Mouse (Mus musculus) forebrain, embryonic 15.5 days (tissue): Measurements from ENCODE around the gene Pigo. TPM values are rescaled to one million over a fixed set of nuclear protein-coding genes. Genes with fewer than 3 reads are reported as not detected.

Experiments used
- ATAC-seq: fragments of 200-750 bp; cut with Nextera tagmentation; replicated peaks from 2 replicates; pipeline ENCODE4 v1.8.0; 2017; ENCODE audit warnings: mild to moderate bottlenecking, moderate TSS enrichment, moderate library complexity
- H3K27ac ChIP-seq: fragments of 300-500 bp; sonication (generic); replicated peaks from 2 replicates; pipeline ENCODE4 v1.5.1; 2015; ENCODE audit warnings: mild to moderate bottlenecking, inconsistent platforms
- H3K27me3 ChIP-seq: fragments of 300-500 bp; sonication (generic); 2 replicates; pipeline ENCODE4 v1.6.1; 2015; ENCODE audit warnings: inconsistent platforms
- H3K36me3 ChIP-seq: fragments of 300-500 bp; sonication (generic); 2 replicates; pipeline ENCODE4 v1.6.1; 2015; ENCODE audit warnings: mild to moderate bottlenecking, inconsistent platforms
- H3K4me1 ChIP-seq: fragments of 300-500 bp; sonication (generic); 2 replicates; pipeline ENCODE4 v1.6.1; 2015; ENCODE audit warnings: inconsistent platforms
- H3K4me2 ChIP-seq: fragments of 300-500 bp; sonication (generic); replicated peaks from 2 replicates; pipeline ENCODE4 v1.6.1; 2015; ENCODE audit warnings: mild to moderate bottlenecking, inconsistent platforms
- H3K4me3 ChIP-seq: fragments of 300-500 bp; sonication (generic); 2 replicates; pipeline ENCODE4 v1.5.1; 2015; ENCODE audit warnings: mild to moderate bottlenecking, inconsistent platforms
- H3K9ac ChIP-seq: fragments of 300-500 bp; sonication (generic); replicated peaks from 2 replicates; pipeline ENCODE4 v1.6.1; 2015; ENCODE audit warnings: mild to moderate bottlenecking, inconsistent platforms
- H3K9me3 ChIP-seq: fragments of 300-500 bp; sonication (generic); 2 replicates; pipeline ENCODE4 v1.6.1; 2016; ENCODE audit warnings: inconsistent platforms
- WGBS: fragments of 180-500 bp; shearing (Covaris S2); methylation state at CpG from one replicate; pipeline ENCODE4 v1.1.7; 2015; ENCODE audit warnings: mixed read lengths; 5-methylcytosine and 5-hydroxymethylcytosine counted together
- polyA plus RNA-seq: library from polyadenylated mRNA; unstranded; fragments of >200 nt; fragmentation: Nextera tagmentation; extraction: Ambion mirVana; gene quantifications from 2 replicates; pipeline ENCODE4 v1.2.1, GENCODE M21; 2015

Gene Pigo
- polyA plus RNA-seq, 1 experiment from 2014 or later = 23.2 TPM

DNA sequence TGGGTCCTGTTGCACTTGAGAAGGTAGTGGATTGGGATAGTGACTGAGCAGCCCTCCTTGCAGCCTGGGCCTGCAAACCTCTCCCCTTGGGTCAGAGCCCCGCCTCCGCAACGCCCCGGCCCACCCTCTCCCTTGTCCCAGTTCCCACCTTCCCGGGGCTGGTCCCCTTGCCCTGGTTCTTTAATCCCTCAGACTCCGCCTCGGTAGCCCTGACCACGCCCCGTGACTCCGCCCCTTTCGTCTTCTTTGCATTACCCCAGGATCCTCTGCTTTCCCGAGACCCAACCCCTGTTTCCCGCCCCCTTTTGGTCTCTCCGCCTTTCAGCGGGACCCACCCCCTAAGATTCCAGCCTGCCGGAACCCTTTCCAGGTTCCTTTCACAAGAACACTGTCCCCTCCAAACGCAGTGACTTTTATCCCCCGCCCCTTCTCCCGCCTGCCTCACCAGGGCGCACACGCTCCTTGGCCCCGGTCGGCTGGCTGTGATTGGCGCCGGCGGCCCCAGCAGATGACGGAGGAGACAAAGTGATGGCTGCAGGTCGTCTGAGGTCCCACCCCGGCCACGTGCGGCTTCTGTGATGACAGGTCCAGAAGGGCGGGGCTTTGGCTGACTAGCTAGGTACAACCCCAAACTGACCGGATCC lies 20.2 kb upstream of the Pigo start, which contains the start of gene Fam214b:
Gene Fam214b, minus strand, starts transcription at position 562 of the 644 bp plus-strand sequence.
- H3K4me3 ChIP-seq = peak within 1 kb of the TSS; percentile 71
- H3K27ac ChIP-seq = peak within 1 kb of the TSS; percentile 93
- no peaks in the 10 kb centered on the region for H3K9me3 ChIP-seq
- peak within 1 kb of the TSS; percentile 66 for H3K9ac ChIP-seq
- peak; percentile 86 for ATAC-seq
- H3K36me3 ChIP-seq = no peaks in the 10 kb centered on the region
- H3K27me3 ChIP-seq = no peaks in the 10 kb centered on the region
- H3K4me1 ChIP-seq = peaks cover 35% of the 10 kb centered on the region
- H3K4me2 ChIP-seq = peak within 1 kb of the TSS; percentile 81
- 0% methylated on average over 33 of the region's 33 CpGs for WGBS

DNA sequence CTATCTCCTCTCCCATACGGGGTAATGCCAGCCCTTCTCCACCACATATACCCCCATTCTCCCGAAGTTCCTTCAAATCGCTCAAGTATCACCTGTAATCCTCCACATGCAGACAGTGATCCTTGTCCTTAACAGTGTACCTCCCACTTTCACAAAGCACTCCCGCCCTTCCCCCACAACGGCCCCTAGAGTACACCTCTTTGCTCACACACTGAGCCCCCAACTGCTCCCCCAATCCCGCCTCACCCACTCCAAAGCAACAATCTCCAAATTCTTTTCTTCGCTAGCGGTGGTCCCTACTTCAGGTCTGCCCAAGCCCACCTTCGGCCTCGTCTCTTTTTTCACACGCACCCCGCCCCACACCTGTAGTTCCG lies 19.7 kb upstream of the Pigo start:
- Histone ChIP-seq H3K27me3 (no peaks in the 10 kb centered on the region), H3K9me3 (no peaks in the 10 kb centered on the region), H3K36me3 (no peaks in the 10 kb centered on the region), H3K4me1 (peaks cover 39% of the 10 kb centered on the region), H3K9ac (peak overlapping the region; percentile 55), H3K4me2 (peak overlapping the region; percentile 81), H3K4me3 (peak overlapping the region; percentile 71), H3K27ac (peak overlapping the region; percentile 93)
- 2% methylated on average over 13 of the region's 13 CpGs for WGBS
- ATAC-seq = peak; percentile 8

DNA sequence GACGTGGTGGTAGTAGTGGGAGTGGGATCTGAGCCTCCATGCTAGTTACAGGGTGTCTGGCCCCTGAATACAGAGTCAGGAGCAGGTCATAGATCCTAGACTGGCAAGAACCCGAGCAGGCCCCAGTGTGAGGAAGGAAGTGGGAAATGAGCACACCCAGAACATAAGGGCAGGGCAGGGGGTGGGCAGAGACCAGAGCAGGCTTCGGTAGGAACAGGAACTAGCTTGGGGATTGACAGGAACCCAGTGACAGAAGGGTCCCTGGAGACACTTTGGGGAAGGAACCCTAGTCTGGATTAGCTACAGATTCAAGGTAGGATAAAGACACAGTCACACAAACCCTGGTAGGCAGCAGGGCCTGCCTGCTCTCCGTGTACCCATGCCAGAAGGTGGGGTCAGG lies 19.1 kb upstream of the Pigo start:
- Histone ChIP-seq H3K4me1 (peaks cover 40% of the 10 kb centered on the region), H3K27ac (peak overlapping the region; percentile 93), H3K9ac (peak overlapping the region; percentile 55), H3K27me3 (no peaks in the 10 kb centered on the region), H3K36me3 (no peaks in the 10 kb centered on the region), H3K4me3 (peak overlapping the region; percentile 71), H3K4me2 (peak overlapping the region; percentile 81), H3K9me3 (no peaks in the 10 kb centered on the region)
- WGBS = 3% methylated on average over 4 of the region's 4 CpGs
- ATAC-seq = no peak

DNA sequence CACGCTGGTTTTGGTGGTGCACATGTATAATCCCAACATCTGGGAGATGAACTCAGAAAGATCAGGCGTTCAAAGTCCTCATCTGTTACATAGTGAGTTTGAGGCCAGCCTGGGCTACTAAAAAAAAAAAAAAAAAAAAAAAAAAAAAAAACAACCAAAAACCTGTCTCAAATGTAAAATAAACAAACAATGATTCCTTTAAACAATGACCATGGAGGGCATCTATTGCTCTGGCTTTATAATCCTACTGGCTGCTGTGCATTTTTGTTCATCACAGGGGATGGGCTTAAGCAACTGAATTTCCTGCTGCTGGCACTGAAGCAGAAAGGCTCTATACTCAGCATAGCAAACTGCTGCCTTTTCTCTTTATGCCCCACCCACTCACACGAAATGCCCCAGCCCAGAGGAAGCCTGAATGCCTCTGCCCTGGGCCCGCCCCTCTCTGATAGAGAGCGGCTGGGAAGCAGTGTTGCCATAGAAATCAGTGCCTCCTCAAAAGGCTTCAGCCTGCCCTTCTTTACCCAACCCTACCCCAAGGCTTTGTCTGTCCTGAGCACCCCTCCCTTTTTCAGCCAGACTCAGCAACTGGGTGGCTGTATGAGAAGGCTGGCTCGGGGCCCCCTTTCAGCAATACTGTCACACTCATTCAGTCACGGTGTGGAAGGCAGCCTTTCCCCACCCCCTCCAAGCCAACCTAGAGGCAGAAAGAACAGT lies 18.2 kb upstream of the Pigo start:
- Histone ChIP-seq H3K36me3 (no peaks in the 10 kb centered on the region), H3K9me3 (no peaks in the 10 kb centered on the region), H3K27ac (peak overlapping the region; percentile 93), H3K4me3 (peak overlapping the region; percentile 71), H3K27me3 (no peaks in the 10 kb centered on the region), H3K4me2 (peak overlapping the region; percentile 81), H3K9ac (peak overlapping the region; percentile 55), H3K4me1 (peaks cover 48% of the 10 kb centered on the region)
- 5% methylated on average over 7 of the region's 7 CpGs for WGBS
- peak; percentile 53 for ATAC-seq

DNA sequence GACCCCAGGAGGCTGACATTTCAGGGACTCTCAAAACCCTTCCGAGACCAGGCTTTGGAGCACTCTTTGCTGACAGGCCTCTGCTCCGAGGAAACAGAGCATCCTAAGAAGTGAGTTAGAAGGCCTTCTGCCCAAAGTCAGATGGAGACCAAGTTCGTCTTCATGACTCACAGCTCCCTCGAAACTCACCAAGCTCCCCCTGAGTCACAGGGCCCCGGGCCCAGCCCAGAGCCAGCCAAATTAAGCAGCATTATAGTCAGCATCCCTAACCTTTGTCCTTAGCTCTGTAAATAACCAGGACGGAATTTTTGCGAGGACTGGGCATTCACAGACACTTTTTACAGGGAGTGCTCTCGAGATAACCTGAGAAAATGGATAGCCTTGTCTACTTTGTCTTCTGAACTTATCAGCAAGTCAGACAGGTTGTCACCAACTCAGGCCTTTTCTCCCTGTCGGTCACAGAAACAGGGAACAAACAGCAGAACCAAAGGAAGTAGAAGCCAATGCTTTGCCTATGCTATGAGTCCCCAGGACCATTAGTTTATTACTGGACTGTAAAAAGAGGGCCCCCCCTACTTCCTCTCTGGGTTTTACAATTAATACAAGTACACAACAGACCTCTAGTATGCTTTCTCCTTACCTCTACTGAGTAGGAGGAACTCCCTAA lies 15.4 kb upstream of the Pigo start:
- Histone ChIP-seq H3K4me1 (peaks cover 55% of the 10 kb centered on the region), H3K27ac (peak overlapping the region; percentile 35), H3K27me3 (no peaks in the 10 kb centered on the region), H3K4me3 (no peak overlapping the region), H3K9ac (no peak overlapping the region), H3K4me2 (no peak overlapping the region), H3K36me3 (peaks cover 8% of the 10 kb centered on the region), H3K9me3 (no peaks in the 10 kb centered on the region)
- ATAC-seq = no peak
- 69% methylated on average over 9 of the region's 9 CpGs for WGBS

DNA sequence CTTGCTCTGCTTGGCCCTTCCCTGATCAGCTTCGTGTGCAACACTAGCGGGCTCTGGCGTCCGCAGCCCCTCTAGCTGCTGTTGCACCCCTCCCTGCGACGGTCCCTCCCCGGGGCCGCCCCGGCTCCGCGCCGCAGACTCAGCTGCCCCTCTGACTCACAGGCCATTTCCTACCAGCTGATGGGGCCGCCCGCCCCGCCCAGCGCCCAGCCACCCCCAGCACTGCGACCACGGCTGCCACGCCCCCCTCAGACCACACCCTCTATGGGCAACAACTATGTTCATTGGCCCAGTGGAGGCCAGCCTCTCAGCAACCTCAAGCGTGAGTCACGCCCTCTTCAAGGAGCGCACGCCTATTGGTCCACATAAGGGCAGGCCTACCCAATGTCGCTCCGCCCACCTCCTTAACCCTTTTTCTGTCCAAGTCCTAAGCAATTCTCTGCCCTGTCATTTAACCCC lies 14.5 kb upstream of the Pigo start:
- Histone ChIP-seq H3K27ac (peak overlapping the region; percentile 78), H3K4me3 (peak overlapping the region; percentile 81), H3K9me3 (no peaks in the 10 kb centered on the region), H3K4me1 (peaks cover 54% of the 10 kb centered on the region), H3K9ac (peak overlapping the region; percentile 62), H3K27me3 (no peaks in the 10 kb centered on the region), H3K36me3 (peaks cover 17% of the 10 kb centered on the region), H3K4me2 (peak overlapping the region; percentile 71)
- WGBS = under 1% methylated on average over 25 of the region's 25 CpGs
- ATAC-seq = peak; percentile 97

DNA sequence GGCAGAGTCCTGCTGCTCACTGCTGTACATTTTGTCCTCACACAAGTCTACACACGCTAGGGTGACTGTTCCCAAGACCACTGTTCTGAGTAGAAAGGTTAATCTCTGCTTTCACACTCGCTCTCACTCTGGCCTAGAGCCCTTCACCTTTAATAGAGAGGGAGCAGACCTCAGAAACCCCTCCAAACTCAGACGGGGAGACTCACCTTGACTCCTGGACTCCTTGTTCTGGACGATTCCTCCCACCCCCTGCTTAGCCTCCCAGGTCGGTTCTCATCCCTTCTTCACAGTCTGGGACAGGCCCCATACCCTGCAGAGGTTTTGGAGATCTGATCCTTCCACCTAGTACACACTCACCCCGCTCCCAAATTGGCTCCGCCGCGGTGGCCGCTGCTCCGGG lies 14.0 kb upstream of the Pigo start:
- 2% methylated on average over 11 of the region's 11 CpGs for WGBS
- peak overlapping the region; percentile 78 for H3K27ac ChIP-seq
- peak overlapping the region; percentile 71 for H3K4me2 ChIP-seq
- peak overlapping the region; percentile 62 for H3K9ac ChIP-seq
- no peaks in the 10 kb centered on the region for H3K9me3 ChIP-seq
- no peak; the same call in 1 of the 2 replicates for ATAC-seq
- peak overlapping the region; percentile 81 for H3K4me3 ChIP-seq
- H3K4me1 ChIP-seq = peaks cover 49% of the 10 kb centered on the region
- no peaks in the 10 kb centered on the region for H3K27me3 ChIP-seq
- peaks cover 22% of the 10 kb centered on the region for H3K36me3 ChIP-seq

DNA sequence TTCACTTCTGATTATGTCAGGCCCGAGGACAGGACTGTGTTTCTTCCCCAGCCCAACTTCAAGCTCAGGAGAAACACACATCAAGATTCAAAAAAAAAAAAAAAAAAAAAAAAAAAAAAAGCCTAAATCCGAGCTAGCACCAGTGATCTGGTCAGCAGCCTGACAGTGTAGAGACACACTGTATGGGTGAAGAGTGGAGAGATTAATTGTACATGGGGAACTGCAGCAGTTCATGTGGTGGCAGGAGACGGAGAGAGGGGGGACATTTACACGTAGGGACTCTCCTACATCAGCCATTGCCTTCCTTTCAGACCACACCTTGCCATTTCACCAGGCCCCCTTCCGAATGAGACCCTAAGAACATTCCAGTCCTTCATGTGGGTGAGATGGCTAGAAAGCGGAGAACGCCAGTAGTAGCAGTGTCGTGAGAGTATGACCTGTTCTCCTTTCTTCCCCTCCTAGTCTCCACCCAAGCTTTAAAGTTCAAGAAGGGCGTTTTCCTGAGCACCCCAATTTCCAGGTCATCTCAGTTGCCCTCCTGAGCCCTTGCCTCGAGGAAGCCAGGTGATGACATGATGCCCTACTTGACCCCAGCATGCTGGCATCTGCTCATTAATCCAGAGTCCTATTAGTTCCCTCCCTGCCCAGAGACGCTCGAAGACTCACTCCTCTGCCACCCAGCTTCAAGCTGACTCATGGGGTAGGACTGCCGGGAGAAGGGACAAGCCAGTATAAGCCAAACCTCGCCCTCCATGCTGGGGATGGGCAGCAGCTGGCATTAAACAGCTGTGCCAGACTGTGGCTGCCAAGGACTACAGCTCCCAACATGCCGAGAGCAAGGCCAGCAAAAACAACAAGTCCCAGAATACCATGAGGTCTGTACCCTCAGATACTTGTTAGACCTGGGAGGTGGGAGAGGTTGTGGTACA lies 13.2 kb upstream of the Pigo start:
- Histone ChIP-seq H3K27me3 (no peaks in the 10 kb centered on the region), H3K36me3 (peaks cover 30% of the 10 kb centered on the region), H3K4me3 (peak overlapping the region; percentile 81), H3K27ac (0 out of 2 replicates have a peak overlapping the region, but pooled peaks have one; percentile 78), H3K9me3 (no peaks in the 10 kb centered on the region), H3K4me1 (peaks cover 41% of the 10 kb centered on the region), H3K9ac (peak overlapping the region; percentile 62), H3K4me2 (peak overlapping the region; percentile 71)
- WGBS = 57% methylated on average over 15 of the region's 15 CpGs
- no peak for ATAC-seq

DNA sequence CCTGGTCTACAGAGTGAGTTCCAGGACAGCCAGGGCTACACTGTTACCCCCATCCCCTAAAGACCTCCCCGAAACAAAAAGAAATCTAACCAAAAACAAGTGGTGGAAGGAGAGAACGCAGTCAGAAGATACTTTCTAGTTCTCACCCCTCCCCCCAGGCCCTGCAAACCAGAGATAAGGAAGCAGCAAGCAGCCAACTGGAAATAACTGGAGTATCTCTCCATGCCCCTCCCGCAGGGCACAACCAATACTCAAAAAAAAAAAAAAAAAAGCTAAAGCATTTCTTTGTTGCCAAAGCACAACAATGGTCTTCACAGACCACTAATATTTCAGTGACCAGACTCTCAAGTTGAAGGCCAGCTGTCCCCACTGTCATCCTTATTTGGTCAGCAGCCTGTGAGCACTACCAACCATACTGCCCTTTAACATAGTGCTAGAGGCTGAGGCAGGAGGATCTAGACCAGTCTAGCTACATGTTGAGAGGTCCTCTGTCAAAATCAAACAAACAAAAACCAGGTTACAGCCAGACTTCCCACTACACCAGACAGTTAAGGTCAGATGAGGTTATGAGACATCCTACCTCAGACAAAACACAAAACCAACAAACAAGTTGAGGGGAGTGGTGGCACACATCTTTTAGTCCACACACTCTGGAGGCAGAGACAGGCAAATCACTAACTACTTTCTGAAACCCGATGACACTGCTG lies 12.4 kb upstream of the Pigo start:
- WGBS = 76% methylated on average over 4 of the region's 4 CpGs
- Histone ChIP-seq H3K4me1 (peaks cover 33% of the 10 kb centered on the region), H3K36me3 (peaks cover 37% of the 10 kb centered on the region), H3K9ac (no peak overlapping the region), H3K27ac (no peak overlapping the region), H3K9me3 (no peaks in the 10 kb centered on the region), H3K4me3 (no peak overlapping the region), H3K27me3 (no peaks in the 10 kb centered on the region), H3K4me2 (no peak overlapping the region)
- no peak for ATAC-seq

DNA sequence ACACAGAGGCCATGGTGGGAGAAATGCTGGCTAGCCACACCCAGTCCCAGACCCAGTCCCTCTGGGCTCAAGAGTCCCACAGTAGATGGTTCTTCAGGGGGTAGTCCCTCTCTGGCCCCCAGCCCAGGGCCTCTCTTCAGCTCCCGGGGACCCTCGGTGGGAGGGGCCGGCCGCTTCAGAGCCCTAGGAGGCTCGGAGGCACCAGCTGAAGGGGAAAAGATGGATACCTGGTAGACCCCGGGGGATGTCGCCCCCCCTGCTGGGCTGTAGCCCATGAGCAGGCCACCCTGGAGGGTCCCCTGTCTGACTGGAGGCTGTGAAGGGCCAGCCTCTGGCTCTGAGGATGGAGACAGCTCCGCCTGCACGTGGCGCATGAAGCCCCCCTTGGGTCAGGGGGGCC lies 10.7 kb upstream of the Pigo start:
- ATAC-seq = no peak
- no peaks in the 10 kb centered on the region for H3K9me3 ChIP-seq
- H3K27me3 ChIP-seq = no peaks in the 10 kb centered on the region
- H3K4me2 ChIP-seq = no peak overlapping the region
- peaks cover 41% of the 10 kb centered on the region for H3K36me3 ChIP-seq
- no peak overlapping the region for H3K9ac ChIP-seq
- H3K4me3 ChIP-seq = no peak overlapping the region
- WGBS = 87% methylated on average over 10 of the region's 10 CpGs
- peaks cover 40% of the 10 kb centered on the region for H3K4me1 ChIP-seq
- H3K27ac ChIP-seq = no peak overlapping the region

DNA sequence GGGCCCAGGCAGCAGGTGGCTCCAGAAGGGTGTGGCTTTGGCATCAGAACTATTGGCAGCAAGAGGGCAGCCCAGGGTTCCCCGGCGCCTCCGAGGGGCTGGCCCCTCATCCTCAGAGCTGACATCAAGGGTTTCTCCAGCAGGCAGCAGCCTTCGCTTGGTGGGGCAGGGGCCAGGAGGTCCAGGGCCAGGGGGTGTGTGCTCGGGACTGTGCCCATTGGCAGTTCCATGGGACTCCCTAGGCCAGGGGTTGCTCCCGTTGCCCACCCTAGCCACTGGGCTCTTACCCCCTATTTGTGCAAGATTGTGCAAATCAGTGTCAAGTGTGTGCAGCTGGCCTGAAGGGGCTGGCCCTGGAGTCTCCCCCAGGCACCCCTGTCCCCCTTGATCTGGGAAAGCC lies 10.2 kb upstream of the Pigo start:
- ATAC-seq = no peak
- no peaks in the 10 kb centered on the region for H3K27me3 ChIP-seq
- 88% methylated on average over 6 of the region's 6 CpGs for WGBS
- no peak overlapping the region for H3K4me2 ChIP-seq
- peaks cover 39% of the 10 kb centered on the region for H3K4me1 ChIP-seq
- H3K4me3 ChIP-seq = no peak overlapping the region
- no peaks in the 10 kb centered on the region for H3K9me3 ChIP-seq
- no peak overlapping the region for H3K9ac ChIP-seq
- no peak overlapping the region for H3K27ac ChIP-seq
- peaks cover 41% of the 10 kb centered on the region for H3K36me3 ChIP-seq
